Mouse (Mus musculus) ES-Bruce4 (cell line): ENCODE data around the gene Rae1.

Experiments used
- CTCF ChIP-seq: IDR thresholded peaks from one replicate; pipeline ENCODE4 v1.8.1; 2011; ENCODE audit warnings: low read depth, low read length
- POLR2A ChIP-seq: IDR thresholded peaks from one replicate; pipeline ENCODE4 v1.8.1; 2011; ENCODE audit warnings: low read length; ENCODE audit not compliant: insufficient read depth

GRCm38 (mm10) chr2:173037347-173037746 is 37.4 kb downstream of the Rae1 start:
- TF ChIP-seq POLR2A (no peak), CTCF (no peak)
